Mouse (Mus musculus): ENCODE measurements at regions not wholly inside any gene's neighbourhood (a gene's known extent, or its start where the extent isn't known, plus 50 kb on each side); places are given as distances from the start of the nearest gene placed in this dataset.

- TF ChIP-seq CTCF (IDR thresholded peaks at IDR 0.05; ENCODE audit: low read depth, low read length) (no peak), POLR2A (IDR thresholded peaks at IDR 0.05; ENCODE audit: extremely low read depth, insufficient read depth, low read length) (no peak)
Measured at GRCm38 (mm10) chr14:24065231-24065767, 51.0 kb upstream of the Kcnma1 start.

Data from liver, adult 2 months (tissue).